Mouse (Mus musculus) heart, adult 2 months (tissue): ENCODE results near the gene Dlx1. TPM values are rescaled to one million over a fixed set of nuclear protein-coding genes. Genes with fewer than 3 reads are reported as not detected.

Experiments used
- DNase-seq, 2 experiments: peaks; one replicate each; pipeline ENCODE4 v3.0.0; 2021
- H3K27ac ChIP-seq: fragments of 200-600 bp; 2 replicates; pipeline ENCODE4 v1.8.1; 2022
- H3K27me3 ChIP-seq: fragments of 200-500 bp; 2 replicates; pipeline ENCODE4 v1.6.1; 2012; ENCODE audit warnings: mild to moderate bottlenecking, low read length, inconsistent platforms, mixed read lengths; ENCODE audit not compliant: control insufficient read depth, insufficient read depth
- H3K36me3 ChIP-seq: fragments of 200-500 bp; 2 replicates; pipeline ENCODE4 v1.6.1; 2012; ENCODE audit warnings: low read length, inconsistent platforms; ENCODE audit not compliant: control insufficient read depth, insufficient read depth
- H3K4me1 ChIP-seq: fragments of 200-500 bp; 2 replicates; pipeline ENCODE4 v1.6.1; 2011; ENCODE audit warnings: low read length; ENCODE audit not compliant: control insufficient read depth, insufficient read depth
- H3K4me3 ChIP-seq: fragments of 200-600 bp; 2 replicates; pipeline ENCODE4 v1.8.1; 2022
- H3K79me2 ChIP-seq: fragments of 200-500 bp; replicated peaks from 2 replicates; pipeline ENCODE4 v1.6.1; 2012; ENCODE audit warnings: mild to moderate bottlenecking, inconsistent platforms, low read length, moderate library complexity, mixed read lengths; ENCODE audit not compliant: control insufficient read depth, insufficient read depth
- H3K9ac ChIP-seq: fragments of 200-500 bp; 2 replicates; pipeline ENCODE4 v1.6.1; 2012; ENCODE audit warnings: low read depth, mild to moderate bottlenecking, control low read depth, inconsistent platforms, low read length, mixed read lengths
- CTCF ChIP-seq: fragments of 200-600 bp; IDR thresholded peaks from 2 replicates; pipeline ENCODE4 v1.8.1; 2022; ENCODE audit warnings: antibody characterized with exemption, mild to moderate bottlenecking, moderate library complexity
- EP300 ChIP-seq: fragments of 200-500 bp; IDR thresholded peaks from 2 replicates; pipeline ENCODE4 v1.6.1; 2011; ENCODE audit warnings: low read depth, low read length, control low read depth; ENCODE audit not compliant: insufficient read depth
- POLR2A ChIP-seq: fragments of 200-500 bp; IDR thresholded peaks from 2 replicates; pipeline ENCODE4 v1.6.1; 2011; ENCODE audit warnings: mild to moderate bottlenecking, low read depth, low read length, control low read depth; ENCODE audit not compliant: insufficient read depth
- WGBS: fragments of 180-500 bp; shearing (Covaris S2); methylation state at CpG from one replicate; pipeline ENCODE4 v1.1.7; 2018; 5-methylcytosine and 5-hydroxymethylcytosine counted together
- intact Hi-C: fragments of 180-260 bp; cut with DNase I; formaldehyde crosslinking; loops from one replicate; pipeline ENCODE4 v1.15.1; 2025
- polyA plus RNA-seq: library from polyadenylated mRNA; depleted of rRNA; stranded (reverse); fragments of >200 nt; gene quantifications from 2 replicates; pipeline ENCODE4 v1.2.3, GENCODE M21; 2012
- total RNA-seq, 2 experiments: library from RNA; stranded (reverse); gene quantifications; 2 replicates each; pipeline ENCODE4 v1.2.3; 2021

The Dlx1 gene
- total and polyA plus RNA-seq, 3 experiments: 0.14 to 0.39 (median 0.23) TPM

GRCm38 (mm10) chr2:71493161-71493683 is 34.7 kb upstream of the Dlx1 start:
- no peaks in the 10 kb centered on the region; the same call in 1 of the 2 replicates for H3K79me2 ChIP-seq
- no peaks in the 10 kb centered on the region for H3K4me1 ChIP-seq
- no peak overlapping the region for H3K9ac ChIP-seq
- 80% methylated on average over 12 of the region's 12 CpGs for whole genome bisulfite sequencing
- TF ChIP-seq POLR2A: no peak
- no peak for TF ChIP-seq CTCF
- no peak for TF ChIP-seq EP300
- no peak overlapping the region for H3K4me3 ChIP-seq
- DNase-seq: no peak
- intact Hi-C loops: no loop called here
- no peaks in the 10 kb centered on the region for H3K36me3 ChIP-seq
- no peaks in the 10 kb centered on the region for H3K27me3 ChIP-seq
- no peak overlapping the region for H3K27ac ChIP-seq

GRCm38 (mm10) chr2:71494503-71494902 is 33.4 kb upstream of the Dlx1 start:
- 65% methylated on average over 10 of the region's 10 CpGs for WGBS
- intact Hi-C loops: no loop called here
- DNase-seq: no peak

GRCm38 (mm10) chr2:71494971-71495370 is 32.9 kb upstream of the Dlx1 start:
- Histone ChIP-seq H3K36me3 (no peaks in the 10 kb centered on the region), H3K27ac (no peak overlapping the region), H3K9ac (no peak overlapping the region), H3K4me3 (no peak overlapping the region), H3K79me2 (no peaks in the 10 kb centered on the region; the same call in 1 of the 2 replicates), H3K27me3 (no peaks in the 10 kb centered on the region), H3K4me1 (no peaks in the 10 kb centered on the region)
- WGBS: 64% methylated on average over 4 of the region's 4 CpGs
- TF ChIP-seq CTCF (no peak), EP300 (no peak), POLR2A (no peak)
- intact Hi-C loops: no loop called here
- no peak for DNase-seq

More at GRCm38 (mm10) chr2:71494503-71494902, 33.4 kb upstream of the Dlx1 start:
- TF ChIP-seq POLR2A: no peak
- Histone ChIP-seq H3K27ac (no peak overlapping the region), H3K4me3 (no peak overlapping the region), H3K9ac (no peak overlapping the region), H3K36me3 (no peaks in the 10 kb centered on the region), H3K4me1 (no peaks in the 10 kb centered on the region), H3K79me2 (no peaks in the 10 kb centered on the region; the same call in 1 of the 2 replicates), H3K27me3 (no peaks in the 10 kb centered on the region)

GRCm38 (mm10) chr2:71497175-71497574 is 30.7 kb upstream of the Dlx1 start:
- no peaks in the 10 kb centered on the region for H3K4me1 ChIP-seq
- H3K36me3 ChIP-seq: no peaks in the 10 kb centered on the region
- WGBS: 60% methylated on average over 5 of the region's 5 CpGs
- DNase-seq: no peak
- H3K27me3 ChIP-seq: no peaks in the 10 kb centered on the region
- intact Hi-C loops: no loop called here
- no peaks in the 10 kb centered on the region; the same call in 1 of the 2 replicates for H3K79me2 ChIP-seq
- no peak overlapping the region for H3K4me3 ChIP-seq
- no peak for TF ChIP-seq POLR2A
- no peak for TF ChIP-seq EP300
- TF ChIP-seq CTCF: no peak
- no peak overlapping the region for H3K27ac ChIP-seq
- no peak overlapping the region for H3K9ac ChIP-seq

GRCm38 (mm10) chr2:71499276-71500230 is 28.4 kb upstream of the Dlx1 start:
- intact Hi-C loops: no loop called here
- Histone ChIP-seq H3K4me3 (no peak overlapping the region), H3K4me1 (no peaks in the 10 kb centered on the region), H3K27me3 (no peaks in the 10 kb centered on the region), H3K9ac (no peak overlapping the region), H3K27ac (no peak overlapping the region), H3K36me3 (no peaks in the 10 kb centered on the region), H3K79me2 (peaks cover 2% of the 10 kb centered on the region; the same call in 1 of the 2 replicates)
- 74% methylated on average over 16 of the region's 16 CpGs for WGBS
- TF ChIP-seq EP300: no peak
- TF ChIP-seq CTCF: no peak
- TF ChIP-seq POLR2A: no peak
- DNase-seq: no peak

- Histone ChIP-seq H3K36me3 (no peaks in the 10 kb centered on the region), H3K4me3 (no peak overlapping the region), H3K27ac (no peak overlapping the region), H3K79me2 (peaks cover 2% of the 10 kb centered on the region; the same call in 1 of the 2 replicates), H3K4me1 (no peaks in the 10 kb centered on the region), H3K27me3 (no peaks in the 10 kb centered on the region), H3K9ac (no peak overlapping the region)
- no peak for DNase-seq
- no peak for TF ChIP-seq POLR2A
- no peak for TF ChIP-seq CTCF
- TF ChIP-seq EP300: no peak
- intact Hi-C loops: no loop called here
- 57% methylated on average over 9 of the region's 9 CpGs for WGBS
Observed at GRCm38 (mm10) chr2:71504852-71505251, 23.1 kb upstream of the Dlx1 start.
